Mouse (Mus musculus): ENCODE results near the gene Tmem141.
A peak's percentile ranks its signal among the peaks of the same experiment; 100 is the strongest.

Tmem141 gene

GRCm38 (mm10) chr2:25607761-25608622 lies 13.8 kb downstream of the Tmem141 start, which contains the start of gene Rabl6:
TSS of gene Rabl6 (minus strand) at chr2:25608521.
- DNase-seq (ENCODE audit: low spot score), result peak; percentile 71

- DNase-seq (ENCODE audit: low spot score), result no peak
Observed at GRCm38 (mm10) chr2:25602526-25602925, 19.3 kb downstream of the Tmem141 start.

GRCm38 (mm10) chr2:25600037-25600436 lies 21.8 kb downstream of the Tmem141 start:
- no peak for DNase-seq (ENCODE audit: low spot score)

- DNase-seq (ENCODE audit: low spot score), result no peak
Observed at GRCm38 (mm10) chr2:25598749-25599148, 23.1 kb downstream of the Tmem141 start.

- DNase-seq (ENCODE audit: low spot score), result no peak
Observed at GRCm38 (mm10) chr2:25596765-25597510, 24.9 kb downstream of the Tmem141 start.

- DNase-seq (ENCODE audit: low spot score), result no peak
Observed at GRCm38 (mm10) chr2:25591863-25592262, 29.9 kb downstream of the Tmem141 start.

- no peak for DNase-seq (ENCODE audit: low spot score)
Observed at GRCm38 (mm10) chr2:25588227-25588907, 33.4 kb downstream of the Tmem141 start.

- DNase-seq (ENCODE audit: low spot score), result no peak
Observed at GRCm38 (mm10) chr2:25587290-25587689, 34.5 kb downstream of the Tmem141 start.

GRCm38 (mm10) chr2:25585601-25586000 lies 36.2 kb downstream of the Tmem141 start:
- DNase-seq (ENCODE audit: low spot score), result no peak

GRCm38 (mm10) chr2:25584856-25585255 lies 36.9 kb downstream of the Tmem141 start:
- no peak for DNase-seq (ENCODE audit: low spot score)

- DNase-seq (ENCODE audit: low spot score), result no peak
Observed at GRCm38 (mm10) chr2:25584152-25584551, 37.7 kb downstream of the Tmem141 start.

GRCm38 (mm10) chr2:25583571-25583970 lies 38.2 kb downstream of the Tmem141 start:
- DNase-seq (ENCODE audit: low spot score), result no peak

- DNase-seq (ENCODE audit: low spot score), result no peak
Observed at GRCm38 (mm10) chr2:25583120-25583481, 38.7 kb downstream of the Tmem141 start.

GRCm38 (mm10) chr2:25582466-25583119 lies 39.2 kb downstream of the Tmem141 start:
- DNase-seq (ENCODE audit: low spot score), result no peak

- no peak for DNase-seq (ENCODE audit: low spot score)
Observed at GRCm38 (mm10) chr2:25581901-25582301, 39.9 kb downstream of the Tmem141 start.

GRCm38 (mm10) chr2:25581294-25581864 lies 40.4 kb downstream of the Tmem141 start, which contains the start of gene Ajm1:
TSS of gene Ajm1 (minus strand) at chr2:25581757.
- DNase-seq (ENCODE audit: low spot score), result peak; percentile 88

GRCm38 (mm10) chr2:25580621-25581101 lies 41.1 kb downstream of the Tmem141 start:
- no peak for DNase-seq (ENCODE audit: low spot score)

GRCm38 (mm10) chr2:25579737-25580460 lies 41.9 kb downstream of the Tmem141 start:
- DNase-seq (ENCODE audit: low spot score), result no peak

- DNase-seq (ENCODE audit: low spot score), result no peak
Observed at GRCm38 (mm10) chr2:25578796-25579736, 42.7 kb downstream of the Tmem141 start.

Measured in layer of hippocampus, adult 9-10 months (tissue).